Mouse (Mus musculus) embryonic fibroblast, embryonic 13.5 days (primary cell): ENCODE measurements around the gene A730071L15Rik. TPM values are rescaled to one million over a fixed set of nuclear protein-coding genes. Genes with fewer than 3 reads are reported as not detected.

ENCODE experiments used
- H3K27ac ChIP-seq: 2 replicates; pipeline ENCODE4 v1.5.1; 2012; ENCODE audit warnings: low read length, control low read depth, inconsistent platforms; ENCODE audit not compliant: insufficient read depth
- H3K4me1 ChIP-seq: 2 replicates; pipeline ENCODE4 v1.6.1; 2011; ENCODE audit warnings: low read length; ENCODE audit not compliant: control insufficient read depth, insufficient read depth
- H3K4me3 ChIP-seq: 2 replicates; pipeline ENCODE4 v1.5.1; 2011; ENCODE audit warnings: mild to moderate bottlenecking, control low read depth, low read length; ENCODE audit not compliant: insufficient read depth
- CTCF ChIP-seq: IDR thresholded peaks from 2 replicates; pipeline ENCODE4 v1.5.1; 2011; ENCODE audit warnings: mild to moderate bottlenecking, control low read depth, low read length, moderate library complexity, borderline replicate concordance; ENCODE audit not compliant: insufficient read depth
- POLR2A ChIP-seq: IDR thresholded peaks from 2 replicates; pipeline ENCODE4 v1.6.1; 2011; ENCODE audit warnings: low read depth, mild to moderate bottlenecking, control low read depth, low read length, moderate library complexity
- polyA plus RNA-seq: library from polyadenylated mRNA; stranded (reverse); fragments of >200 nt; gene quantifications from 2 replicates; pipeline ENCODE4 v1.2.4, GENCODE M21; 2011; ENCODE audit warnings: low read depth; ENCODE audit not compliant: missing spikeins, insufficient read length

The A730071L15Rik gene
- polyA plus RNA-seq, 1 experiment: not detected

DNA sequence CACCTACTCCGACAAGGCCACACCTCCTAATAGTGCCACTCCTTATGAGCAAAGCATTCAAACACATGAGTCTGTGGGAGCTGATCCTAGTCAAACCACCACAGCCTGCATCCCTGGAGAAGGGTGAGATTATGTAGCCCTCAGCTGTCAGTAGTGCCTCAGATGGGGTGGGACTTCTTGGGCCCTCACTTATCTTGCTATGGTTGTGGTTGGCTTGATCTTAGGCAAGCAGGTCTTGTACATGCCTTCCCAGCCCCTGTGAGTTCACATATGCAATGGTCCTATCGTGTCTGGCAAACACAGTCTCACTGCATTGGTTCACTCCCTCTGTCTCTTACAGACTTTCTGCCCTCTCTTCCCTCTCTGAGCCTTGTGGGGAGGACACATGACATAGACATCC, 7.3 kb downstream of the A730071L15Rik start:
- Histone ChIP-seq H3K27ac (no peak overlapping the region), H3K4me3 (no peak overlapping the region), H3K4me1 (no peaks in the 10 kb centered on the region)
- TF ChIP-seq CTCF: no peak
- TF ChIP-seq POLR2A: no peak

DNA sequence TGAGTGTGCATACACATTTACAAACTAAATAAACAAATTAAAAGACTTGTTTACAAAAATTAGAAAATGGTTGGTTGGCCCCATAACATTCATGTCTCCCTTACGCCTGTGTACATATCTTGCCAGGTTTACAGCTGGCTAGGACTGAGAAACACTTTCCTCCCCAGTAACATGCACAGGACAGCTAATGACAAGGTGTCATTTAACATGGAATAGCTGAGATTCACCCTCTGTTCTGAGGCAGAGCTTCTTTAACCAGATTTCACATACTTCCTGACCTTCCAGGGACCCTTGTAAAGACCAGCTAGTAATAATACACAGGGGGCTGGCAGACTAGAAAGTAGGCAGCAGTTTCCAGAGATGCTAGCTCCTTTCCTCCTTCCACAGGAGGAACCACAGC, 8.3 kb downstream of the A730071L15Rik start:
- Histone ChIP-seq H3K4me1 (no peaks in the 10 kb centered on the region), H3K27ac (no peak overlapping the region), H3K4me3 (no peak overlapping the region)
- TF ChIP-seq POLR2A: no peak
- TF ChIP-seq CTCF: no peak

DNA sequence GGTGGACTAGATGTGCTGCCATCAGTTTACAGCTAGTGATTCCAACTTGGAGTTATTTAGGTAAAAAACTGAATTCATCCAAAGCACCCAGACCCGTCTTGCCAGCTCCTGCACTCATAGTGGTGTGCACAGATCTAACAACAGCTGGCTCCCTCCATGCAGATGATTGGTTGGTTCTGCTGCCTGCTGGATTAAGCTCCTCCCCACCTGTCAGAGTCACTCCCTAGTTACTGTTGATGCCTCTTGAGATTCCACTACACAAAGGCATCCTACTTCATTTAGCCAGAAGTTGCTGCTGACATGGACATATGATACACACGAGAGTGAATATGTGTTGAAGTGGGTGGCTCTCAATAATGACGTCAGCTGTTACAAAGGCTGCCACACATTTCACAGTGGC, 17.0 kb downstream of the A730071L15Rik start:
- Histone ChIP-seq H3K4me3 (no peak overlapping the region), H3K27ac (no peak overlapping the region), H3K4me1 (no peaks in the 10 kb centered on the region)
- TF ChIP-seq POLR2A (no peak), CTCF (no peak)

DNA sequence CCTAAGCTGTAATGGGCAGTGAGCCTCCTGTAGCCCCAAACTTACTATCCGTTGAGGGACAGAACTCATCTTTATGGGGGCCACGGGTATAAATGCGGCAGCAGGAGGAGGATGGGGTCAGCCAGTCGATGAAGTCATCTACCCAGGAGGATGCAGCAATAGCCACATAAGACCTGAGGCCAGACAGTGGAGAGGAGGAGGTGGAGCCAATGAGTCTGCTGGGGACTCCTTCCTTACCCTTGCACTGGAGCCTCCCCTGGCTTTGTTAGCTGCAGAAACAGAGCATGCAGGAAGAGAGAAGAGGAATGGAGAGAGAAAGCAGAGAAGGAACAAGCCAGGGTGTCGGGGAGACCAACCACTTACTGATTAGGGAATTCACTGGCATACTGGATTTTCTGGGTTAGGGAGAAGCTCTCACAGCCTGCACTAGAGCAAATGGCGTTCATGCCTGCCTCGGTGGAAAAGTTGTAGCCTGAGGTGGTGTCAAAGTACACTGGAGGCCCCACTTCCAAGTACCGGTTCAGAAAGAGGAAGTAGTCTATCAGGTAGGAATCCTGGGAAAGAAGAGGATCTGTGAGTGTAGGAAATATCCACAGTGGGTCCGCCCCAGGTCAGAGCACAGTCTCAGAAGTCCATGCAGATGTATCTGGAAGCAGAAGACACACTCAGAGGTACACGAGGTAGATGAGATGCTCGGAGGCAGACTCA, 18.5 kb downstream of the A730071L15Rik start:
- H3K4me3 ChIP-seq: no peak overlapping the region
- no peak for TF ChIP-seq CTCF
- no peaks in the 10 kb centered on the region for H3K4me1 ChIP-seq
- H3K27ac ChIP-seq: no peak overlapping the region

DNA sequence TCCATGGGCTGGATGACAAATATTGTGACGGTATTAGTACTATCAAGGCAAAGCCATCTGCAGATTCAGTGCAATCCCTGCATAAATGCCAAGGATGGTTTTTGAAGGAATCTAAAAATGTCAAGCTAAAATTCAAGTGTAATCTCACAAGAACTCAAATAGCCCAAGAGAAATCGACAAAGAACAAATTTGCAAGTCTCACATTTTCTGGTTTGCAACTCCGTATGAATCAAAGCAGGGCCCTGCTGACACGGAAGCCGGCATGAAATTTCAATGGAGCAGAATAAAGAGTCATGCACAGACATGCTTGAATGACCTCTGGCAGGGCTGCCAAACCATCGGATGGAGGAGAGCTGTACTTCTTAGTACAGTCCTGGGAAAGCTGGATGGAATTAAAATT, 20.1 kb downstream of the A730071L15Rik start:
- Histone ChIP-seq H3K4me3 (no peak overlapping the region), H3K27ac (no peak overlapping the region)
- no peak for TF ChIP-seq CTCF
- no peak for TF ChIP-seq POLR2A

DNA sequence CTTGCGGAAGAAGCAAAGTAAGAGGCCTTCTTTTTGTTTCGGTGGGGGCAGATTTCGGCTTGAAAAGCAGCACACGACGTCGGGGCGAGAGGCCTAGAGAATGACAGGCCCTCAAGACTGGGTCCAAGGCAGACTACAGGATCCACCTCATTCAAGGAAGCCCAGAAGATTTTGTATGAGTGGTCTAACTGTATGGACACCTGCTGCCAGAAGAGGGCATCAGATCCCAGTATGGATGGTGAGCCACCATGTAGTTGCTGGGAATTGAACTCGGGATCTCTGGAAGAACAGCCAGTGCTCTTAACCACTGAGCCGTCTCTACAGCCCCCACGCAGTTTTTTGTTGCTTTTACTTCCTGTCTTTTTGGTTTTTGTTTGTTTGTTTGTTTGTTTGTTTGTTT, 22.4 kb downstream of the A730071L15Rik start:
- TF ChIP-seq CTCF: no peak
- no peak for TF ChIP-seq POLR2A
- Histone ChIP-seq H3K27ac (no peak overlapping the region), H3K4me1 (no peaks in the 10 kb centered on the region), H3K4me3 (no peak overlapping the region)

More for the DNA sequence above, 20.1 kb downstream of the A730071L15Rik start:
- H3K4me1 ChIP-seq: no peaks in the 10 kb centered on the region

DNA sequence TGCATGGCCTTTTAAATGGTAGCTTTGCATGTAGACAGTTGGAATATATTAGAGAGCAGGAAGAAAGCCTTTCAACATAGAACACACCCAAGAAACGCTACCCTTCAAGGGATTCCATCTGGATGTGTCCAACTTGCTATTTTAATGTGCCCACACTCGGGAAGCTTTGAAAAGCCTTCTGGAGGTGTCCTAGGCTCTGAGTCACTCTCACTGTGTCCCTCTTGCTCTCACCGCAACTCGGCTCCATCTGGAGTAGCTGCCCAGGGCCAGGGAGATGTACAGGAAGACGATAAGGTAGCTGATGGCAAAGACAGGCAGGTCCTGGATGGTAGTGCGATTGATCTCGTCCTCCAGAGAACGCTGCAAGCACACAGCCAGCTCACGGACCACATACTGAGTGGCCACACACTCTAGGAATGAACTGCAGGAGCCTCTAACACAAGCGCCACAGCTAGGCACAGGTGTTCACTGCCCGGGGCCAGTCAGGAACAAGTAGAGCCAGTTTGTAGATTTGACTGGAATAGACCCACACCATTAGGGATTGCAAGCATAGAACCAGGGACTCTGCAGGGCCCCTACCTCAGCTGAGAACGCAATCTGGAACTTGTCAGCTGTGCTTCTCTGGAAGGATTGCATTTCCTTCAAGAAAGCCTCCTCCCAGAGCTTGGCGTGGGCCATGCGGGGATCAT, 24.9 kb downstream of the A730071L15Rik start:
- no peak for TF ChIP-seq CTCF
- TF ChIP-seq POLR2A: no peak
- Histone ChIP-seq H3K4me1 (no peaks in the 10 kb centered on the region), H3K27ac (no peak overlapping the region), H3K4me3 (no peak overlapping the region)

DNA sequence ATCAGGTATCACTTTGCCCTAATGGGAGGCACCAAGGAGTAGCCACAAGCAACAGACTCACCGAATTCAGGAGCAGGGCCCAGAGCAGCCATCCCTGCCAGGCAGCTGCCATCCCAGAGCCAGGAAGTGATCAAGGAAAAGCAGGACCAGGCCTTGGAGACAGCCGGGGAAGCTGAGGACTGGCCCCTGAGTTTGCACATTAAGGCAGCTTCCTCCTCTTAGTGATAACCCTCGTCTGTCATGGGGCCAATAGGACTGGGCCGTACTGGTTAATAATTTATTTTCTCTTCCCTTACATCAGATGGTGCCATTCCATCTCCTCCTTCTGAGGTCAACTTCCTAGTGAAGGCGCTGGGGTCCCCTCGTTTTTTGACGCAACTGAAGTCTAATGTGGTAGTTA, 30.2 kb downstream of the A730071L15Rik start, which contains the start of gene Npc1l1:
Gene Npc1l1, minus strand, starts transcription at position 132 of the 400 bp plus-strand sequence.
- no peak within 1 kb of the TSS for H3K4me3 ChIP-seq
- H3K4me1 ChIP-seq: no peaks in the 10 kb centered on the region
- TF ChIP-seq POLR2A (no peak), CTCF (no peak)
- H3K27ac ChIP-seq: no peak within 1 kb of the TSS

DNA sequence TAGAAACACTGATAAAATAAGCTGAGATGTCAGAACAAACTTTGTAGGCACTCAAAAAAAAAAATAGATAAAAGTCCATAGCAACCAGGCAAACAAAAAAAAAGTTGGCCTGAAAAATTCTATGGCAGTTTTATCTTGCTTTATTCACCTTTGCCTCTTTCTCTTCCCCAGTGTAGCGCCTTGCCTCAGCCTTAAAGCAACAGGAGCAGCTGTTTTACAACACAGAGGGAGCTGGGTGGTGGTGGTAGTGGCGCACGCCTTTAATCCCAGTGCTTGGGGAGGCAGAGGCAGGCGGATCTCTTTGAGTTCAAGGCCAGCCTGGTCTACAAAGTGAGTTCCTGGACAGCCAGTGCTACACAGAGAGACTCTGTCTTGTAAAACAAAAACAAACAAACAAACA, 33.2 kb downstream of the A730071L15Rik start:
- Histone ChIP-seq H3K4me3 (no peak overlapping the region), H3K27ac (no peak overlapping the region), H3K4me1 (no peaks in the 10 kb centered on the region)
- TF ChIP-seq CTCF: no peak
- no peak for TF ChIP-seq POLR2A

DNA sequence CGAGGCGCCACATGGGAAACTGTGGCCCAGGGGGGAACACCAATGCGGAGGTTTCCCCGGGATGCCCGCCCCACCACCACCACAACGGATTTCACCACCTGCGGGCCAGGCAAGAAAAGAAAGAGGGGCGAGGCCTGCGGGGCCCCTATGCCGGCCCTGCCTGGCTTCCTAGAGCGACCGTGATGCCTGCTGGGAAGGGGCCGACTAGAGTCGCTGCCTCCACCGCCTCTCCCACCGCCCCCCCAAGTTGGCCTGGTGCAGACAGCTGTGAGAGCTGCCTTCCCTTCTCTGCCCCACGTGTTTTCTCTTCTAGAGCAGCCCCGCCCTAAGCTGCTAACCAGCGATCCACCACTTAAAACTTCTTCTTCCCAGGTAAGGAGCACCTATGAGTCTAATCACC, 44.9 kb downstream of the A730071L15Rik start:
- TF ChIP-seq POLR2A (no peak), CTCF (no peak)
- no peak overlapping the region for H3K4me3 ChIP-seq
- H3K4me1 ChIP-seq: no peaks in the 10 kb centered on the region
- H3K27ac ChIP-seq: no peak overlapping the region

Other genes with a start within 250 kb of the A730071L15Rik start
- 0.30 TPM in 1 of 2 replicates, not detected in the other for gene Gck, start 249.9 kb upstream of the A730071L15Rik start, polyA plus RNA-seq
- gene Ykt6, start 244.3 kb upstream of the A730071L15Rik start, polyA plus RNA-seq: 105 and 114 TPM in 2 replicates
- 0.78 and 0.97 TPM in 2 replicates for gene Camk2b, start 133.7 kb upstream of the A730071L15Rik start, polyA plus RNA-seq
- gene Nudcd3, start 386 bp downstream of the A730071L15Rik start, polyA plus RNA-seq: 37.9 and 40.5 TPM in 2 replicates
- gene Npc1l1, start 30.1 kb downstream of the A730071L15Rik start, polyA plus RNA-seq: not detected in 2 replicates
- gene Ddx56, start 67.7 kb downstream of the A730071L15Rik start, polyA plus RNA-seq: 38.5 and 39.4 TPM in 2 replicates
- 60.9 and 63.0 TPM in 2 replicates for gene Tmed4, start 74.8 kb downstream of the A730071L15Rik start, polyA plus RNA-seq
- 75.8 and 89.6 TPM in 2 replicates for gene Ogdh, start 91.6 kb downstream of the A730071L15Rik start, polyA plus RNA-seq
- gene Zmiz2, start 189.0 kb downstream of the A730071L15Rik start, polyA plus RNA-seq: 18.5 and 22.0 TPM in 2 replicates
- gene Ppia, start 215.4 kb downstream of the A730071L15Rik start, polyA plus RNA-seq: 2,412 and 2,425 TPM in 2 replicates
- gene H2afv, start 244.4 kb downstream of the A730071L15Rik start, polyA plus RNA-seq: 55.9 and 74.5 TPM in 2 replicates